Mouse (Mus musculus): ENCODE measurements at regions not wholly inside any gene's neighbourhood (a gene's known extent, or its start where the extent isn't known, plus 50 kb on each side); places are given as distances from the start of the nearest gene placed in this dataset.
A peak's percentile ranks its signal among the peaks of the same experiment; 100 is the strongest.

DNA sequence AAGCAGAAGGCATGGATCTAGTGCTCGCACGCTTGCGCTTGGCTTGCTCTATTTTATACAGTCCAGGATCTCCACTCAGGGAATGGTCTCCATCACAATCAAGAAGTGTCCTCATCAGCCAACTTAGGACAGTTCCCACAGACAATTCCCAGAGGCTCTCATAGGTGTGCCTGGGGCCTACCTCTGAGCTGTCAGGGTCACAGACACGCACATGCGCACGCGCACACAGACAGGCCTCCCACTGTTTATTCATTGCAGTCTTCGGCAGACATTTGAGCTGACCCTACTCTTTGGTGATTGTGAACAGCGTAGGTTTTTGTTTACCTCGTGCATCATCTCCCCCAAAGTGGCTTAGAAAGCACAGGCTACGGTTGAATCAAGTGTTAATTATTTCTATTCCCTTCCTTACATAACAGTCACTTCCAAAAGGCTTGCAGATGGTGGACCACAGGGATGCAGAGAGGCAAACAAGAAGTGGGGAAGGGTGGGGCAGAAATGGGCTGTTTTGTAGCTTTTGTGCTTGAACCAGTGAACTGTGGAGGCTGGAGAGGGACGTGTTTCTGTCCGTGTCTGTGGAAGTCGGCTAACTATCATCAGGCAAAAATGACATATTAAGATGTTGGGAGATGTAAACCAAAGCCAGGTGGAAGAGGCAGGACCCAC, 53.5 kb upstream of the Smg1 start:
- H3K9ac ChIP-seq = no peak overlapping the region
- peak; percentile 18 for ATAC-seq (replicated peaks)
- WGBS = 52% methylated on average over 14 of the region's 14 CpGs

DNA sequence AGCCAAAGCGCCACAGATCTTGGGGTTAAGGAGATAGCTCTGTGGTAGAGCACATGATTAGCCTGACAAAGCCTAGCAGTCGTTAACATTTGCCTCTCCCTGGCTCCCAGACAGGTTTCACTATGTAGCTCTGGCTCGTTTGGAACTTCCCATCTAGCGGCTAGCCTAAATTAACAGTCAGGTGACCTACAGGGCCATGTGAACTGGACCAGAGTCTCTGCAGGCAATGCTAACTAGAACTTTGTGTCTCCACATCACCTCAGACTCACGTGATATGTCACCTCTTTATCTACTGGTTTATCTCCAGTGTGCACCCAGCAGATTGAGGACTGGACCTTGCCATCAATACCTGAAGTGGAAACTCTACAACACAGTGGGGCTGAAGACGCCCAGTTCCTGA, 52.4 kb upstream of the Smg1 start:
- H3K9me3 ChIP-seq = no peaks in the 10 kb centered on the region
- H3K36me3 ChIP-seq (replicated peaks) = no peaks in the 10 kb centered on the region
- 0 out of 2 replicates have a peak, but pooled peaks cover 3% of the 10 kb centered on the region for H3K4me1 ChIP-seq
- H3K9ac ChIP-seq = no peak overlapping the region
- WGBS = 79% methylated on average over 6 of the region's 6 CpGs
- no peak overlapping the region for H3K4me2 ChIP-seq
- no peaks in the 10 kb centered on the region for H3K27me3 ChIP-seq (replicated peaks)
- ATAC-seq (replicated peaks) = no peak
- H3K27ac ChIP-seq = no peak overlapping the region
- no peak overlapping the region for H3K4me3 ChIP-seq

More for the DNA sequence above, 53.5 kb upstream of the Smg1 start:
- Histone ChIP-seq H3K4me2 (peak overlapping the region; percentile 40), H3K4me1 (0 out of 2 replicates have a peak, but pooled peaks cover 3% of the 10 kb centered on the region), H3K9me3 (no peaks in the 10 kb centered on the region), H3K27ac (no peak overlapping the region), H3K4me3 (0 out of 2 replicates have a peak overlapping the region, but pooled peaks have one; percentile 15), H3K27me3 (replicated peaks) (no peaks in the 10 kb centered on the region), H3K36me3 (replicated peaks) (no peaks in the 10 kb centered on the region)

DNA sequence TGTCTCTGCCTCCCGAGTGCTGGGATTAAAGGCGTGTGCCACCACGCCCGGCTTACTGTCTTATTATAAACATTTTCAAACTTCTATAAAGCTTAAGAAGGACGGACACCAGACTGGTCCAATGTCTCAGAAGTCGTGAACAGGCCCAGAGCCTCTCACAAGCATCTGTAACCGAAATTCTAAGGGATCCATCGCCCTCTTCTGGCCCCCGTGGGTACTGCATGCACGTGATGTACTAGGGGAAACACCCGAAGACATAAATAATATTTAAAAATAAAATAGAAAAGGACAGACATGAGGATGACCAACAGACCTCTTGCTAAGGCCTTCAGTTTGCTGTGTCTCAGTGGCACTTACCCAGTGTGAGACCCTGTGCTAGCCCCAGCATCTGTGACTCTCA, 51.8 kb upstream of the Smg1 start:
- 79% methylated on average over 11 of the region's 11 CpGs for WGBS
- Histone ChIP-seq H3K9me3 (no peaks in the 10 kb centered on the region), H3K4me2 (no peak overlapping the region), H3K9ac (no peak overlapping the region), H3K4me1 (0 out of 2 replicates have a peak, but pooled peaks cover 3% of the 10 kb centered on the region), H3K4me3 (no peak overlapping the region), H3K27ac (no peak overlapping the region), H3K36me3 (replicated peaks) (no peaks in the 10 kb centered on the region), H3K27me3 (replicated peaks) (no peaks in the 10 kb centered on the region)
- no peak for ATAC-seq (replicated peaks)

DNA sequence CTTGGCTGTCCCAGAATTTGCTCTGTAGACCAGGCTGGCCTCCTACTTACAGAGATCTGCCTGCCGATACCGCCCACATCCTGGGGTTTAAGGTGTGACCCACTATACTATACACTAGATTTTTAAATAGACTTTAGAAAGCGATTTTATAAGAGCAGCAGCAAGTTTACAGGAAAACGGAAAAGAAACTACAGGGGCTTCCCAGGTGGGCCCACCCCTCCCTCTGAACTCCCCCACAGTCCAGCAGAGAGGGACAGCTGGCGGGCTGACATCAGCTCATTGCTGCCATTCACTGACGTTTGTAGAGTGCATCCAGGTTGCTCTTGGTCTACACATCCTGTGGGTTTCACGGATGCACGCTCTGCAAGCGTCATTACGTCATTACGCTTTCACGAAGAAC, 51.2 kb upstream of the Smg1 start:
- Histone ChIP-seq H3K4me3 (no peak overlapping the region), H3K27ac (no peak overlapping the region), H3K9ac (no peak overlapping the region), H3K36me3 (replicated peaks) (no peaks in the 10 kb centered on the region), H3K9me3 (no peaks in the 10 kb centered on the region), H3K27me3 (replicated peaks) (no peaks in the 10 kb centered on the region), H3K4me1 (0 out of 2 replicates have a peak, but pooled peaks cover 3% of the 10 kb centered on the region), H3K4me2 (no peak overlapping the region)
- WGBS = 92% methylated on average over 12 of the region's 12 CpGs
- no peak for ATAC-seq (replicated peaks)
